Mouse (Mus musculus) erythroblast, adult 5-6 weeks (primary cell): ENCODE results near the gene Syp. TPM values are rescaled to one million over a fixed set of nuclear protein-coding genes. Genes with fewer than 3 reads are reported as not detected.

Experiments
- ATAC-seq: replicated peaks from 2 replicates; pipeline ENCODE4 v1.8.0; 2016; ENCODE audit warnings: moderate number of reproducible peaks, mild to moderate bottlenecking, moderate TSS enrichment, inconsistent platforms; ENCODE audit not compliant: poor library complexity, low FRiP score, severe bottlenecking
- total RNA-seq, 2 experiments: library from RNA; stranded (forward) in 1 of 2; stranded (reverse) in 1 of 2; fragments of 150-400 nt in 1 of 2; fragments of 200-764, 138-1000 nt in 1 of 2; gene quantifications; 2 replicates each; pipeline versions ENCODE4 v1.2.3 to v1.2.4; 2015 to 2017; ENCODE audit warnings: low replicate concordance in 2 of 2

Gene Syp
- total RNA-seq (2015; ENCODE audit: low replicate concordance) = 15.6 TPM in 1 of 2 replicates, not detected in the other
- total RNA-seq (2017; ENCODE audit: low replicate concordance) = 0.28 and 0.51 TPM in 2 replicates

- peak; percentile 89 for ATAC-seq
Observed at GRCm38 (mm10) chrX:7638401-7639091, at the start of gene Syp. Syp (plus strand) TSS chrX:7638471.

GRCm38 (mm10) chrX:7595371-7595770, 42.9 kb upstream of the Syp start:
- no peak for ATAC-seq

GRCm38 (mm10) chrX:7604004-7604403, 34.3 kb upstream of the Syp start:
- ATAC-seq = no peak

GRCm38 (mm10) chrX:7604879-7605574, 33.2 kb upstream of the Syp start, which contains the start of gene Ccdc22:
Ccdc22 (minus strand) TSS chrX:7605517.
- peak; percentile 99 for ATAC-seq

- no peak for ATAC-seq
Observed at GRCm38 (mm10) chrX:7605575-7605941, 32.7 kb upstream of the Syp start.

GRCm38 (mm10) chrX:7606783-7607182, 31.5 kb upstream of the Syp start, which contains the start of gene Cacna1f:
Cacna1f (plus strand) TSS chrX:7607083.
- no peak for ATAC-seq

- no peak for ATAC-seq
Observed at GRCm38 (mm10) chrX:7610035-7610434, 28.2 kb upstream of the Syp start.

- no peak for ATAC-seq
Observed at GRCm38 (mm10) chrX:7610536-7611258, 27.6 kb upstream of the Syp start.

- no peak for ATAC-seq
Observed at GRCm38 (mm10) chrX:7617889-7618551, 20.3 kb upstream of the Syp start.

GRCm38 (mm10) chrX:7632560-7632959, 5.7 kb upstream of the Syp start:
- no peak for ATAC-seq

GRCm38 (mm10) chrX:7635101-7635500, 3.2 kb upstream of the Syp start:
- ATAC-seq = no peak

- ATAC-seq = no peak
Observed at GRCm38 (mm10) chrX:7639536-7640325, 1.5 kb downstream of the Syp start.

GRCm38 (mm10) chrX:7640785-7641184, 2.5 kb downstream of the Syp start:
- ATAC-seq = no peak

GRCm38 (mm10) chrX:7645349-7645748, 7.1 kb downstream of the Syp start:
- no peak for ATAC-seq

GRCm38 (mm10) chrX:7648671-7649304, 10.5 kb downstream of the Syp start:
- peak; percentile 96 for ATAC-seq

- peak; percentile 70 for ATAC-seq
Observed at GRCm38 (mm10) chrX:7657221-7657639, 19.0 kb downstream of the Syp start, which contains the start of gene Prickle3. Prickle3 (plus strand) TSS chrX:7657260.

- ATAC-seq = no peak
Observed at GRCm38 (mm10) chrX:7658031-7658784, 19.9 kb downstream of the Syp start.
